Mouse (Mus musculus) regulatory T cell (primary cell): ENCODE results near the gene Cmtm4.
"Not testable (repeated sequence)": the region's sequence is repeated elsewhere in the genome, so short reads cannot be mapped to it uniquely, and the experiment has no call there.

Source experiments
- in situ Hi-C: fragments of 300-600 bp; cut with MboI, MseI; formaldehyde crosslinking; loops from one replicate; pipeline ENCODE4 v1.15.1; 2025; ENCODE audit warnings: high pct_unique_total_duplicates

The Cmtm4 gene

GRCm38 (mm10) chr8:104339983-104340232, 55.7 kb downstream of the Cmtm4 start:
- in situ Hi-C loops = loop anchor here (5.0 to 10.0 kb wide), 2 partner anchors 102 to 225 kb away; partner anchors contain the start of gene Dync1li2

- in situ Hi-C loops = no loop called here
These were observed 56.2 kb downstream of the Cmtm4 start, which contains the start of gene Cmtm3 for GRCm38 (mm10) chr8:104339229-104339982. TSS of gene Cmtm3 (plus strand) at chr8:104339410.

GRCm38 (mm10) chr8:104337890-104338289, 57.7 kb downstream of the Cmtm4 start:
- in situ Hi-C loops = no loop called here

GRCm38 (mm10) chr8:104336806-104337205, 58.8 kb downstream of the Cmtm4 start:
- in situ Hi-C loops = no loop called here

- in situ Hi-C loops = no loop called here
These were observed 61.4 kb downstream of the Cmtm4 start for GRCm38 (mm10) chr8:104334196-104334595.

GRCm38 (mm10) chr8:104333786-104334185, 61.8 kb downstream of the Cmtm4 start:
- in situ Hi-C loops = no loop called here

- in situ Hi-C loops = no loop called here
These were observed 62.7 kb downstream of the Cmtm4 start for GRCm38 (mm10) chr8:104332665-104333631.

GRCm38 (mm10) chr8:104321930-104322329, 73.7 kb downstream of the Cmtm4 start, which contains the start of gene Cmtm2b:
TSS of gene Cmtm2b (plus strand) at chr8:104322230.
- in situ Hi-C loops = not testable (repeated sequence)

- in situ Hi-C loops = not testable (repeated sequence)
These were observed 74.3 kb downstream of the Cmtm4 start, which contains the start of gene Gm11020 for GRCm38 (mm10) chr8:104321267-104321666. TSS of gene Gm11020 (plus strand) at chr8:104321567.

GRCm38 (mm10) chr8:104313311-104313710, 82.3 kb downstream of the Cmtm4 start:
- in situ Hi-C loops = no loop called here

- in situ Hi-C loops = not testable (repeated sequence)
These were observed 83.6 kb downstream of the Cmtm4 start for GRCm38 (mm10) chr8:104312023-104312422.

GRCm38 (mm10) chr8:104309441-104310155, 86.0 kb downstream of the Cmtm4 start, which contains the start of the genes Gm45711 and Cmtm1:
TSS of gene Gm45711 (minus strand) at chr8:104310081.
TSS of gene Cmtm1 (minus strand) at chr8:104310145.
- in situ Hi-C loops = loop anchor here (5.0 kb wide), 1 partner anchor 42 kb away; no protein-coding TSS in a partner anchor

- in situ Hi-C loops = loop anchor here (5.0 kb wide), 1 partner anchor 41 kb away; no protein-coding TSS in a partner anchor
These were observed 87.3 kb downstream of the Cmtm4 start for GRCm38 (mm10) chr8:104308341-104308740.

GRCm38 (mm10) chr8:104304962-104305361, 90.6 kb downstream of the Cmtm4 start:
- in situ Hi-C loops = loop anchor here (5.0 kb wide), 1 partner anchor 38 kb away; no protein-coding TSS in a partner anchor

GRCm38 (mm10) chr8:104302536-104302935, 93.1 kb downstream of the Cmtm4 start:
- in situ Hi-C loops = not testable (repeated sequence)

GRCm38 (mm10) chr8:104301577-104301976, 94.0 kb downstream of the Cmtm4 start:
- in situ Hi-C loops = not testable (repeated sequence)
